Mouse (Mus musculus): ENCODE measurements at regions not wholly inside any gene's neighbourhood (a gene's known extent, or its start where the extent isn't known, plus 50 kb on each side); places are given as distances from the start of the nearest gene placed in this dataset.
"Not testable (repeated sequence)": the region's sequence is repeated elsewhere in the genome, so short reads cannot be mapped to it uniquely, and the experiment has no call there.

- Histone ChIP-seq H3K4me3 (ENCODE audit: low read length) (no peak overlapping the region), H3K9ac (replicated peaks; ENCODE audit: low read length) (no peak overlapping the region), H3K27ac (no peak overlapping the region), H3K9me3 (ENCODE audit: low read length) (no peaks in the 10 kb centered on the region), H3K36me3 (ENCODE audit: insufficient read depth, low read length) (no peaks in the 10 kb centered on the region), H3K4me1 (ENCODE audit: insufficient read depth, low read length) (no peaks in the 10 kb centered on the region), H3K4me2 (ENCODE audit: low read depth, low read length) (no peak overlapping the region), H3K27me3 (ENCODE audit: insufficient read depth, low read length) (no peaks in the 10 kb centered on the region)
- DNase-seq (ENCODE audit: low spot score) (no peak), ATAC-seq (no peak)
- 75% methylated on average over 2 of the region's 2 CpGs for WGBS
- TF ChIP-seq CTCF (IDR thresholded peaks at IDR 0.05; ENCODE audit: low read depth): no peak
Measured at GRCm38 (mm10) chr8:51523163-51523562, 1988.4 kb upstream of the Aga start.

DNA sequence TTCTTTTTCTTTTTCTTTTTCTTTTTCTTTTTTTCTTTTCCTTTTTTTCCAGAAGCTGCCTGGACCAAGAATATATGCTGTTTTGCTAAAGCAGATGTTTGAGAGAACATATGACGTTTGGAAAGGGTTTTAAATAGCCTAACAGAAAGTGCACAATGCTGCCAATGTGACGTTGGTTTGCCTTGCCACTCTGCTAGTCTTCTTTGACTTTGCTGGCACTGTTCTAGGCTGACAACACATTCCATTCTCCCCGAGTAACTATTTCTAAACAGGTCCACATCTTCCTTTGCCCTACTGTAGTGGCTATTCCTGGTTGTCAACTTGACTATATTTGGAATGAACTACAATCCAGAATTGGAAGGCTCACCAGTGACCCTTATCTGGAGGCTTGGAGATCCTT, 1958.4 kb upstream of the Aga start:
- H3K36me3 ChIP-seq (ENCODE audit: insufficient read depth, low read length); H3K9me3 ChIP-seq (ENCODE audit: low read length); H3K4me2 ChIP-seq (ENCODE audit: low read depth, low read length); H3K4me1 ChIP-seq (ENCODE audit: insufficient read depth, low read length); H3K4me3 ChIP-seq (ENCODE audit: low read length); ATAC-seq; H3K27ac ChIP-seq; H3K9ac ChIP-seq (replicated peaks; ENCODE audit: low read length); DNase-seq (ENCODE audit: low spot score); H3K27me3 ChIP-seq (ENCODE audit: insufficient read depth, low read length): not testable (repeated sequence)
- 78% methylated on average over 3 of the region's 3 CpGs for WGBS
